13 mouse cellular contexts compared by ENCODE assay signal in the genomic region with DNA sequence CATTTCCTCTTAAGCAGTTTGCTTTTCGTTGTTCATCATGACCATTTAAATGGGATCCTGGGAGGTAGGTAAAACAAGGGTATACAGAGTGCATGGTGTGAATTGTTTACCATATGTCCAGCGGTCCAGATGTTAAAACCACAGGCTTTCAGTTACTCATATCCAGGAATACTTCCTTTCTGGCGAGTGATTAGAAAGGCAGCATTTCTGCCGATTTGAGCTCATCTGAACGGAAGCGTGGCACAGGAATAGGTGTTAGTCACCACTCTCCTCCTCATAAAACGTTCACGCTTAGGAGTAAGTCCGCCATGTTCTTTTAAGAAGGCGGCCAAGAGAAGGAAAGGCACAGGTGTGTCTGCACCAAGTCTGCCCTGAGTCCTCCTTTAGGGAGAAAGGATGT. TPM values are rescaled to one million over a fixed set of nuclear protein-coding genes. Genes with fewer than 3 reads are reported as not detected.
DNase-seq lines count a peak whose midpoint lies in the region; ATAC-seq lines count a peak whose summit lies in the region.
"Had no signal": no experiment of that assay in that cellular context is flagged by ENCODE, and none has a peak within 500 bp of the region (broad histone marks: within the 10 kb centered on the region; RNA-seq: fewer than 3 reads in every experiment).

No protein-coding gene starts in this region.

- DNase-seq in forebrain, embryonic 10.5 days (ENCODE audit: extremely low spot score, low spot score) = no peak
- DNase-seq in kidney, postnatal 10 days = no peak
- peak; percentile 36 for DNase-seq in NIH3T3 (ENCODE audit: low read depth)
- no peak for DNase-seq in left cerebral cortex, adult 18-20 months (ENCODE audit: low spot score in 2 of 2)
- no peak for DNase-seq in thymus, adult 18-20 months
- DNase-seq: adrenal gland, postnatal 36 days; cerebellum, adult 8-10 months; kidney, adult 8-10 months; lung, postnatal 36 days; right cerebral cortex, postnatal 25 days had no signal

- H3K36me3 ChIP-seq in forebrain, embryonic 15.5 days = peaks cover 31% of the 10 kb centered on the region
- H3K36me3 ChIP-seq in forebrain, embryonic 10.5 days (replicated peaks) = peaks cover 50% of the 10 kb centered on the region
- H3K36me3 ChIP-seq in kidney, embryonic 15.5 days = peaks cover 39% of the 10 kb centered on the region
- peaks cover 38% of the 10 kb centered on the region for H3K36me3 ChIP-seq in liver, embryonic 15.5 days (replicated peaks)

- no peak for ATAC-seq in forebrain, embryonic 15.5 days (replicated peaks)
- no peak for ATAC-seq in kidney, embryonic 15.5 days (replicated peaks; ENCODE audit: low FRiP score)
- ATAC-seq in liver, embryonic 15.5 days (ENCODE audit: insufficient read depth) = no peak

- 85% methylated on average over 10 of the region's 10 CpGs for WGBS in forebrain, embryonic 15.5 days
- WGBS in forebrain, embryonic 10.5 days = 92% methylated on average over 10 of the region's 10 CpGs
- WGBS in kidney, embryonic 15.5 days = 82% methylated on average over 10 of the region's 10 CpGs
- WGBS in liver, embryonic 15.5 days (ENCODE audit: insufficient replicate concordance) = 44% methylated on average over 10 of the region's 10 CpGs

- peak overlapping the region; percentile 15; the same call in 1 of the 2 replicates for H3K9ac ChIP-seq in forebrain, embryonic 15.5 days (replicated peaks)
- H3K9ac ChIP-seq in kidney, embryonic 15.5 days = 0 out of 2 replicates have a peak overlapping the region, but pooled peaks have one; percentile 2
- no peak overlapping the region for H3K9ac ChIP-seq in liver, embryonic 15.5 days

- H3K27me3 ChIP-seq in forebrain, embryonic 15.5 days = no peaks in the 10 kb centered on the region
- no peaks in the 10 kb centered on the region; the same call in 1 of the 2 replicates for H3K27me3 ChIP-seq in forebrain, embryonic 10.5 days (ENCODE audit: poor library complexity, severe bottlenecking)
- H3K27me3 ChIP-seq in kidney, embryonic 15.5 days = no peaks in the 10 kb centered on the region
- H3K27me3 ChIP-seq in liver, embryonic 15.5 days = no peaks in the 10 kb centered on the region

- no peak overlapping the region for H3K4me2 ChIP-seq in forebrain, embryonic 15.5 days (replicated peaks)
- peak overlapping the region; percentile 76; the same call in 1 of the 2 replicates for H3K4me2 ChIP-seq in kidney, embryonic 15.5 days
- peak overlapping the region; percentile 95; the same call in 1 of the 2 replicates for H3K4me2 ChIP-seq in liver, embryonic 15.5 days

- H3K9me3 ChIP-seq in forebrain, embryonic 15.5 days = no peaks in the 10 kb centered on the region
- H3K9me3 ChIP-seq in forebrain, embryonic 10.5 days = no peaks in the 10 kb centered on the region
- H3K9me3 ChIP-seq in kidney, embryonic 15.5 days (replicated peaks) = no peaks in the 10 kb centered on the region
- no peaks in the 10 kb centered on the region for H3K9me3 ChIP-seq in liver, embryonic 15.5 days (replicated peaks)

- no peak overlapping the region for H3K27ac ChIP-seq in forebrain, embryonic 15.5 days (replicated peaks)
- H3K27ac ChIP-seq in forebrain, embryonic 10.5 days = no peak overlapping the region
- H3K27ac ChIP-seq in kidney, embryonic 15.5 days = no peak overlapping the region
- no peak overlapping the region for H3K27ac ChIP-seq in liver, embryonic 15.5 days (replicated peaks)

- peaks cover 25% of the 10 kb centered on the region for H3K4me1 ChIP-seq in forebrain, embryonic 15.5 days
- peaks cover 24% of the 10 kb centered on the region for H3K4me1 ChIP-seq in forebrain, embryonic 10.5 days
- peaks cover 25% of the 10 kb centered on the region for H3K4me1 ChIP-seq in kidney, embryonic 15.5 days
- peaks cover 31% of the 10 kb centered on the region for H3K4me1 ChIP-seq in liver, embryonic 15.5 days (replicated peaks)

- H3K4me3 ChIP-seq in forebrain, embryonic 15.5 days = no peak overlapping the region
- H3K4me3 ChIP-seq in forebrain, embryonic 10.5 days = no peak overlapping the region
- H3K4me3 ChIP-seq in kidney, embryonic 15.5 days (replicated peaks) = no peak overlapping the region
- H3K4me3 ChIP-seq in liver, embryonic 15.5 days (replicated peaks) = no peak overlapping the region

RNA-seq across cellular contexts. Expression of a gene that starts 2.4 kb away (rescaled TPM):
- polyA plus RNA-seq in forebrain, embryonic 15.5 days (2015; fragmentation: Nextera tagmentation; extraction: Ambion mirVana) = 94.6 and 101 TPM in 2 replicates
- 66.8 and 69.4 TPM in 2 replicates for polyA plus RNA-seq in forebrain, embryonic 10.5 days (2016; fragmentation: Nextera tagmentation; extraction: Ambion mirVana)
- 57.6 and 58.3 TPM in 2 replicates for polyA plus RNA-seq in kidney, embryonic 15.5 days (2015; fragmentation: Nextera tagmentation; extraction: Ambion mirVana)
- polyA plus RNA-seq in liver, embryonic 15.5 days (2015; fragmentation: Nextera tagmentation; extraction: Ambion mirVana) = 20.5 and 21.1 TPM in 2 replicates
- total RNA-seq in left cerebral cortex, adult 18-20 months (2021) = 10 to 100 TPM; 37.5 to 38.6 TPM

RNA-seq across cellular contexts. Expression of a gene that starts 28.3 kb away (rescaled TPM):
- 41.1 and 42.0 TPM in 2 replicates for polyA plus RNA-seq in forebrain, embryonic 15.5 days (2015; fragmentation: Nextera tagmentation; extraction: Ambion mirVana)
- 30.5 and 31.0 TPM in 2 replicates for polyA plus RNA-seq in forebrain, embryonic 10.5 days (2016; fragmentation: Nextera tagmentation; extraction: Ambion mirVana)
- polyA plus RNA-seq in kidney, embryonic 15.5 days (2015; fragmentation: Nextera tagmentation; extraction: Ambion mirVana) = 14.7 and 14.8 TPM in 2 replicates
- polyA plus RNA-seq in liver, embryonic 15.5 days (2015; fragmentation: Nextera tagmentation; extraction: Ambion mirVana) = 0.89 and 0.93 TPM in 2 replicates
- 10 to 100 TPM; 41.1 to 42.3 TPM for total RNA-seq in left cerebral cortex, adult 18-20 months (2021)
